Mouse (Mus musculus): ENCODE results near the gene Ubr7. TPM values are rescaled to one million over a fixed set of nuclear protein-coding genes. Genes with fewer than 3 reads are reported as not detected.

Ubr7 gene
- total RNA-seq, 1 experiment = 87.5 TPM

DNA sequence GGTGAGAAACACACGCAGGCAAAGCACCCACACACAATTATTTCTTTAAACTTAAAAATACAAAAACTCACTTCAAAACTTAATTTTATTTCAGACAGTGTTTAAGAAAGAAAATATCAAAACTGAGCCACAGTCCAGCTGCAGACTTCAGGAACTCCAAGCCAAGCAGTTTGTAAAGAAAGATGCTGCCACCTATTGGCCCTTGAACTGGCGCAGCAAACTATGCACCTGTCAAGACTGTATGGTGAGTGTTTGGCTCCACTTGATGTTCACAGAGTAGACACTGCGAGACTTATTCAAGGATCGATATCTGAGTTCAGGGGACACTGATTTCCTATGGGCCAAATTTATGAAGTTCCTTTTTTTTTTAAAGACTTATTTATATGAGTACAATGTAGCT is 11.2 kb downstream of the Ubr7 start:
- H3K9me3 ChIP-seq (ENCODE audit: control insufficient read depth, insufficient read depth, low read depth, low read length) = no peaks in the 10 kb centered on the region
- no peak overlapping the region for H3K4me3 ChIP-seq (ENCODE audit: insufficient read depth in 1 of 2, low read depth in 1 of 2, low read length in 2 of 2, poor library complexity in 1 of 2, severe bottlenecking in 1 of 2)
- TF ChIP-seq HCFC1 (IDR thresholded peaks at IDR 0.05; ENCODE audit: borderline replicate concordance, insufficient read depth, low read length) (no peak), MAFK (IDR thresholded peaks at IDR 0.05; ENCODE audit: insufficient read depth, low read depth, low read length) (no peak), CHD2 (IDR thresholded peaks at IDR 0.05; ENCODE audit: low read depth, low read length) (no peak), ZC3H11A (IDR thresholded peaks at IDR 0.05; ENCODE audit: borderline replicate concordance, low read depth, low read length) (no peak), ZNF384 (IDR thresholded peaks at IDR 0.05; ENCODE audit: low read depth, low read length) (no peak)
- H3K9ac ChIP-seq (ENCODE audit: insufficient read depth, low read depth, low read length, poor library complexity, severe bottlenecking) = no peak overlapping the region
- no peak overlapping the region for H3K27ac ChIP-seq (ENCODE audit: insufficient read depth, low read depth, low read length, poor library complexity, severe bottlenecking)
- in situ Hi-C loops (cut with MboI; ENCODE audit: low sequenced_read_pairs in 2 of 2, unreplicated experiment in 2 of 2) = loop anchor here in 1 of 2 experiments (25.0 kb wide), 1 partner anchor 782 kb away; the partner anchor contains the start of gene Cpsf2
- DNase-seq (ENCODE audit: low read depth, low spot score) = no peak
- peaks cover 0 to 4% of the 10 kb centered on the region in 2 experiments; a peak in 1 of 4 replicates for H3K4me1 ChIP-seq (ENCODE audit: control insufficient read depth in 2 of 2, insufficient read depth in 2 of 2, low read length in 2 of 2, poor library complexity in 1 of 2)
- peaks cover 61% of the 10 kb centered on the region for H3K36me3 ChIP-seq (ENCODE audit: control insufficient read depth, insufficient read depth, low read length, poor library complexity, severe bottlenecking)

DNA sequence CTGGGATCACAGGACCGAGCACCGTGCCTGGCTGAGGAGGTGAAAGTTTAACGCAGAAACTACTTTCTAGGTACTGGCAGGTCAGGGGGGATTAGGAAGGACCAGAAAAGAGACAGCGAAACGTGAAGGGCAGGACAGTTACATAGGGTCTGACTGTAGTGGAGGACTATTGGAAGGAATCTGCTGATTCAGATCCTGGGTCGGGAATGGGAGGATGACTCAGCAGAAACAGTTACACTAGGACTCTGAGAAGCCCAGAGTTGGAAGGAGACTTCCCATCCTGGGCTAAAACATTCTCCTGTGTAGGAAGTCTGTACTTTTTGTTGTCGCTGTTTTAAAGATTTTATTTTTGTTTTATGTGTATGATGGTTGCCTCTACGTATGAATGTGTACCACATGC is 13.8 kb downstream of the Ubr7 start:
- DNase-seq (ENCODE audit: low read depth, low spot score) = no peak
- peaks cover 0 to 2% of the 10 kb centered on the region in 2 experiments; a peak in 1 of 4 replicates for H3K4me1 ChIP-seq (ENCODE audit: control insufficient read depth in 2 of 2, insufficient read depth in 2 of 2, low read length in 2 of 2, poor library complexity in 1 of 2)
- TF ChIP-seq MAFK (IDR thresholded peaks at IDR 0.05; ENCODE audit: insufficient read depth, low read depth, low read length) (peak; percentile 99), ZC3H11A (IDR thresholded peaks at IDR 0.05; ENCODE audit: borderline replicate concordance, low read depth, low read length) (no peak)
- no peaks in the 10 kb centered on the region for H3K9me3 ChIP-seq (ENCODE audit: control insufficient read depth, insufficient read depth, low read depth, low read length)
- H3K4me3 ChIP-seq (ENCODE audit: insufficient read depth in 1 of 2, low read depth in 1 of 2, low read length in 2 of 2, poor library complexity in 1 of 2, severe bottlenecking in 1 of 2) = no peak overlapping the region
- peaks cover 67% of the 10 kb centered on the region for H3K36me3 ChIP-seq (ENCODE audit: control insufficient read depth, insufficient read depth, low read length, poor library complexity, severe bottlenecking)
- H3K9ac ChIP-seq (ENCODE audit: insufficient read depth, low read depth, low read length, poor library complexity, severe bottlenecking) = peak overlapping the region; percentile 47; the same call in 1 of the 2 replicates
- in situ Hi-C loops (cut with MboI; ENCODE audit: low sequenced_read_pairs in 2 of 2, unreplicated experiment in 2 of 2) = loop anchor here in 1 of 2 experiments (25.0 kb wide), 1 partner anchor 784 kb away; the partner anchor contains the start of gene Cpsf2
- H3K27ac ChIP-seq (ENCODE audit: insufficient read depth, low read depth, low read length, poor library complexity, severe bottlenecking) = peak overlapping the region; percentile 83

DNA sequence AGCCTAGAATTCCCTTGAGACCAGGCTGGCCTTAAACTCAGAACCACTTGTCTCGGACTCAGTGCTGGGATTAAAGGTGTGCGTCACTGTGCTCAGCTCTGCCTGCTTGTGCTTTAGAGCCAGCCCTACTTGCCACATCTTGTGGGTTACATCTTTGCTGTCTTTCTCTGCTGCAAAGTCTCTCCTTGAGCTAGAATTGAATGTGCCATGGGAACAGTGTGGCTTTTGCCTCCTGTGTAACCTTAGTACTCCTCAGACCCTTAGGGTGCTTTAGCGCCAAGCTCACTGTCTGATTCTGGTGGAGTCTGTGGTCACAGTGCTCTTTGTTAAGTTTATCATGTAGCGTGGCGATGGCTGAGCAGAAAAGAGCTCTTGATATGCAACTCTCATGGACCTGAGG is 14.9 kb downstream of the Ubr7 start:
- peaks cover 71% of the 10 kb centered on the region for H3K36me3 ChIP-seq (ENCODE audit: control insufficient read depth, insufficient read depth, low read length, poor library complexity, severe bottlenecking)
- no peak for DNase-seq (ENCODE audit: low read depth, low spot score)
- H3K27ac ChIP-seq (ENCODE audit: insufficient read depth, low read depth, low read length, poor library complexity, severe bottlenecking) = no peak overlapping the region
- H3K4me3 ChIP-seq (ENCODE audit: insufficient read depth in 1 of 2, low read depth in 1 of 2, low read length in 2 of 2, poor library complexity in 1 of 2, severe bottlenecking in 1 of 2) = no peak overlapping the region
- H3K4me1 ChIP-seq (ENCODE audit: control insufficient read depth in 2 of 2, insufficient read depth in 2 of 2, low read length in 2 of 2, poor library complexity in 1 of 2) = peaks cover 0 to 2% of the 10 kb centered on the region in 2 experiments; a peak in 1 of 4 replicates
- in situ Hi-C loops (cut with MboI; ENCODE audit: low sequenced_read_pairs in 2 of 2, unreplicated experiment in 2 of 2) = loop anchor here in 1 of 2 experiments (25.0 kb wide), 1 partner anchor 785 kb away; the partner anchor contains the start of gene Cpsf2
- no peak for TF ChIP-seq MAFK (IDR thresholded peaks at IDR 0.05; ENCODE audit: insufficient read depth, low read depth, low read length)
- no peak for TF ChIP-seq CHD2 (IDR thresholded peaks at IDR 0.05; ENCODE audit: low read depth, low read length)
- TF ChIP-seq ZC3H11A (IDR thresholded peaks at IDR 0.05; ENCODE audit: borderline replicate concordance, low read depth, low read length) = no peak
- TF ChIP-seq ZNF384 (IDR thresholded peaks at IDR 0.05; ENCODE audit: low read depth, low read length) = no peak
- no peak for TF ChIP-seq HCFC1 (IDR thresholded peaks at IDR 0.05; ENCODE audit: borderline replicate concordance, insufficient read depth, low read length)
- H3K9ac ChIP-seq (ENCODE audit: insufficient read depth, low read depth, low read length, poor library complexity, severe bottlenecking) = no peak overlapping the region
- H3K9me3 ChIP-seq (ENCODE audit: control insufficient read depth, insufficient read depth, low read depth, low read length) = no peaks in the 10 kb centered on the region

DNA sequence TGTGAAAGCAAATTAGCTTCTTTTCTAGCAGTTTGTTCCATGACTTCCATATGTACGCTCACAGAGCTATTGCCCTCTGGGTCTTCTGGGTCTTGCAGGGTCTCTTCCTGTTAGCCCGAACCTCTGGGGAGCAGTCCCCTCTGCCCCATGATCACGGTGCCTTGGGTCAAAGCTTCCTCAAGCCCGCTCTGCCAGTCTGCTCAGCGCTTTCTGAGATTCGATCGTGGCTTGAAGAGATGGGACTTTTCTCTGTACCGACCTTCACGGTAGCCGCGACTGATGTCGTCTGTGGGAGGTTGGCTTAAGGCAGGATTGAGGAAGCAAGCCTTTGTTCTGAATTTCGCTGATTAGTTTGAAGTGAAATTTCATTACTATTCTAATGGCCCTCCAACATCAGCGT is 18.3 kb downstream of the Ubr7 start:
- no peak overlapping the region for H3K9ac ChIP-seq (ENCODE audit: insufficient read depth, low read depth, low read length, poor library complexity, severe bottlenecking)
- H3K9me3 ChIP-seq (ENCODE audit: control insufficient read depth, insufficient read depth, low read depth, low read length) = no peaks in the 10 kb centered on the region
- peaks cover 52% of the 10 kb centered on the region for H3K36me3 ChIP-seq (ENCODE audit: control insufficient read depth, insufficient read depth, low read length, poor library complexity, severe bottlenecking)
- H3K27ac ChIP-seq (ENCODE audit: insufficient read depth, low read depth, low read length, poor library complexity, severe bottlenecking) = no peak overlapping the region
- H3K4me3 ChIP-seq (ENCODE audit: insufficient read depth in 1 of 2, low read depth in 1 of 2, low read length in 2 of 2, poor library complexity in 1 of 2, severe bottlenecking in 1 of 2) = no peak overlapping the region
- in situ Hi-C loops (cut with MboI; ENCODE audit: low sequenced_read_pairs in 2 of 2, unreplicated experiment in 2 of 2) = no loop called here
- DNase-seq (ENCODE audit: low read depth, low spot score) = no peak
- no peak for TF ChIP-seq CHD2 (IDR thresholded peaks at IDR 0.05; ENCODE audit: low read depth, low read length)
- no peak for TF ChIP-seq HCFC1 (IDR thresholded peaks at IDR 0.05; ENCODE audit: borderline replicate concordance, insufficient read depth, low read length)
- no peak for TF ChIP-seq MAFK (IDR thresholded peaks at IDR 0.05; ENCODE audit: insufficient read depth, low read depth, low read length)
- TF ChIP-seq ZC3H11A (IDR thresholded peaks at IDR 0.05; ENCODE audit: borderline replicate concordance, low read depth, low read length) = no peak
- no peak for TF ChIP-seq ZNF384 (IDR thresholded peaks at IDR 0.05; ENCODE audit: low read depth, low read length)
- peaks cover 0 to 6% of the 10 kb centered on the region in 2 experiments; a peak in 2 of 4 replicates for H3K4me1 ChIP-seq (ENCODE audit: control insufficient read depth in 2 of 2, insufficient read depth in 2 of 2, low read length in 2 of 2, poor library complexity in 1 of 2)

DNA sequence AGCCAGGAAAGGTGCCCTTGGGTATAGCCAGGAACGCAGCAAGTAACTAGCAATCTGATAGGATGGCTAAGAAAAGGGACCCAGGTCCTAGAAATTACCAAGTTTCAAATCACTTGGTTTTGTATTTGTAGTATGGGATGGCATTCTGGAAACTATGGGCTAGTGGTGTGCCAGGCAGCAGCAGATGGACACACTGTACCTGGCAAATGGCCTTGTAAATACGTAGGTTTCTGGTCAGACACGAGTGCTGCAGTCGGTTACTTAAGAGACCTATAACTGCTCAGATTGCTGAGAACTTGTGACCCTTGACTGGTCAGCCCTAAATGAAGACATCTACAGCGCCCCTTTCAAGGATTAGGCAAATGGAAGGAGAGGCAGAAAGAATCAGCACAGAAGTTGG is 20.4 kb downstream of the Ubr7 start:
- DNase-seq (ENCODE audit: low read depth, low spot score) = no peak
- H3K36me3 ChIP-seq (ENCODE audit: control insufficient read depth, insufficient read depth, low read length, poor library complexity, severe bottlenecking) = peaks cover 35% of the 10 kb centered on the region
- no peaks in the 10 kb centered on the region for H3K9me3 ChIP-seq (ENCODE audit: control insufficient read depth, insufficient read depth, low read depth, low read length)
- H3K27ac ChIP-seq (ENCODE audit: insufficient read depth, low read depth, low read length, poor library complexity, severe bottlenecking) = no peak overlapping the region
- H3K4me3 ChIP-seq (ENCODE audit: insufficient read depth in 1 of 2, low read depth in 1 of 2, low read length in 2 of 2, poor library complexity in 1 of 2, severe bottlenecking in 1 of 2) = no peak overlapping the region
- peaks cover 0 to 4% of the 10 kb centered on the region in 2 experiments; a peak in 2 of 4 replicates for H3K4me1 ChIP-seq (ENCODE audit: control insufficient read depth in 2 of 2, insufficient read depth in 2 of 2, low read length in 2 of 2, poor library complexity in 1 of 2)
- in situ Hi-C loops (cut with MboI; ENCODE audit: low sequenced_read_pairs in 2 of 2, unreplicated experiment in 2 of 2) = no loop called here
- no peak overlapping the region for H3K9ac ChIP-seq (ENCODE audit: insufficient read depth, low read depth, low read length, poor library complexity, severe bottlenecking)
- TF ChIP-seq HCFC1 (IDR thresholded peaks at IDR 0.05; ENCODE audit: borderline replicate concordance, insufficient read depth, low read length) = no peak
- no peak for TF ChIP-seq ZC3H11A (IDR thresholded peaks at IDR 0.05; ENCODE audit: borderline replicate concordance, low read depth, low read length)
- no peak for TF ChIP-seq CHD2 (IDR thresholded peaks at IDR 0.05; ENCODE audit: low read depth, low read length)
- no peak for TF ChIP-seq ZNF384 (IDR thresholded peaks at IDR 0.05; ENCODE audit: low read depth, low read length)
- TF ChIP-seq MAFK (IDR thresholded peaks at IDR 0.05; ENCODE audit: insufficient read depth, low read depth, low read length) = no peak
